Mouse (Mus musculus) hindbrain, postnatal 0 days (tissue): ENCODE data around the gene Snrpa. TPM values are rescaled to one million over a fixed set of nuclear protein-coding genes. Genes with fewer than 3 reads are reported as not detected.
A peak's percentile ranks its signal among the peaks of the same experiment; 100 is the strongest.

ENCODE experiments used
- ATAC-seq: fragments of 200-750 bp; cut with Nextera tagmentation; 2 replicates; pipeline ENCODE4 v1.8.0; 2017; ENCODE audit warnings: mild to moderate bottlenecking, moderate TSS enrichment, moderate library complexity
- DNase-seq: peaks from one replicate; pipeline ENCODE4 v3.0.0-alpha.2; 2015; ENCODE audit warnings: low spot score
- H3K27ac ChIP-seq: fragments of 300-500 bp; sonication (generic); 2 replicates; pipeline ENCODE4 v1.5.1; 2014; ENCODE audit warnings: mild to moderate bottlenecking
- H3K27me3 ChIP-seq: fragments of 300-500 bp; sonication (generic); 2 replicates; pipeline ENCODE4 v1.6.1; 2014; ENCODE audit warnings: low read length, mixed read lengths; ENCODE audit not compliant: insufficient read depth
- H3K36me3 ChIP-seq: fragments of 300-500 bp; sonication (generic); 2 replicates; pipeline ENCODE4 v1.6.1; 2014; ENCODE audit warnings: low read length, mixed read lengths; ENCODE audit not compliant: insufficient read depth
- H3K4me1 ChIP-seq: fragments of 300-500 bp; sonication (generic); 2 replicates; pipeline ENCODE4 v1.6.1; 2014; ENCODE audit warnings: antibody characterized with exemption, low read length, mixed read lengths; ENCODE audit not compliant: insufficient read depth
- H3K4me2 ChIP-seq: fragments of 300-500 bp; sonication (generic); 2 replicates; pipeline ENCODE4 v1.6.1; 2014; ENCODE audit warnings: low read depth, mild to moderate bottlenecking, low read length, moderate library complexity, mixed read lengths
- H3K4me3 ChIP-seq: fragments of 300-500 bp; sonication (generic); 2 replicates; pipeline ENCODE4 v1.5.1; 2014; ENCODE audit warnings: low read length
- H3K9ac ChIP-seq: fragments of 300-500 bp; sonication (generic); replicated peaks from 2 replicates; pipeline ENCODE4 v1.6.1; 2014; ENCODE audit warnings: mild to moderate bottlenecking, low read length, moderate library complexity, mixed read lengths
- H3K9me3 ChIP-seq: fragments of 300-500 bp; sonication (generic); 2 replicates; pipeline ENCODE4 v1.6.1; 2016; ENCODE audit warnings: low read length, mixed read lengths
- CTCF ChIP-seq: IDR thresholded peaks from 2 replicates; pipeline ENCODE4 v1.5.1; 2016; ENCODE audit warnings: antibody characterized with exemption, control low read depth, low read depth
- WGBS: fragments of 180-500 bp; shearing (Covaris S2); extraction: QIAGEN DNeasy Blood & Tissue Kit; methylation state at CpG from one replicate; pipeline ENCODE4 v1.1.7; 2014; 5-methylcytosine and 5-hydroxymethylcytosine counted together
- polyA plus RNA-seq: library from polyadenylated mRNA; unstranded; fragments of >200 nt; fragmentation: Nextera tagmentation; extraction: Ambion mirVana; gene quantifications from 2 replicates; pipeline ENCODE4 v1.2.1, GENCODE M21; 2015
- total RNA-seq: library from RNA; depleted of rRNA; stranded (reverse); fragments of >200 nt; gene quantifications from 2 replicates; pipeline ENCODE4 v1.2.3, GENCODE M21; 2014

The Snrpa gene
- total and polyA plus RNA-seq, 2 experiments from 2014 or later, result 128 to 147 TPM

DNA sequence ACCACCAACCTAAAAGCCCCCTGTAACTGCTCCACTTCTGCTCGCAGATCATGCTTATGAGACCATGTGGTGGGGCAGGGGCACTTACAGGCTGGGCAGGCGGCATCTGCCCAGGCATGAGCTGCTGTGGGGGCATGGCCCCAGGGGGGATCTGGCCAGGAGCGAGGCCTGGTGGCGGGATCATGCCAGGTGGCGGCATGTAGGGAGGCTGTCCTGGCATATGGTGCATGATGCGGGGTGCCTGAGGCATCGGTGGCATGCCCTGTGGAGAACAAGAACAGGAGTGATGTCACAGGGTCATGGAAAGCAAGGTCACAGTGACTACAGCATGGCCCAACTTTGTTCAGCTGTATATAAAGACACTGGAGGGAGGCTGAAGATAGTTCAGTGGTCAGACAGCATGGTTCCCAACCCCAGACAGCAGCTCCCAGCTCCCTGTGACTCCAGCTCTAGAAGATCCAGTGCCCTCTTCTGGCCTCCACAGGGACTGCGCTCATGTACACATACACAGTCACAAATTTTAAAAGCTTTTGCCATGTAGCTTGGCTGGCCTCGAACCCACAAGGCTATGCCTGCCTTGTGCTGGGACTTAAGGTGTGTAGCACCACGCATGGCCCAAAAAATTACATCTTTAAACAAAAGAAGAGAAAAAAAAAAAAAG, 6.7 kb downstream of the Snrpa start:
- DNase-seq (no peak), ATAC-seq (no peak)
- Histone ChIP-seq H3K4me2 (no peak overlapping the region), H3K9me3 (no peaks in the 10 kb centered on the region), H3K4me3 (no peak overlapping the region), H3K9ac (no peak overlapping the region), H3K27me3 (no peaks in the 10 kb centered on the region), H3K36me3 (peaks cover 86% of the 10 kb centered on the region), H3K27ac (no peak overlapping the region), H3K4me1 (peaks cover 6% of the 10 kb centered on the region)
- TF ChIP-seq CTCF, result peak; percentile 32; the same call in 1 of the 2 replicates
- 80% methylated on average over 10 of the region's 10 CpGs for WGBS

DNA sequence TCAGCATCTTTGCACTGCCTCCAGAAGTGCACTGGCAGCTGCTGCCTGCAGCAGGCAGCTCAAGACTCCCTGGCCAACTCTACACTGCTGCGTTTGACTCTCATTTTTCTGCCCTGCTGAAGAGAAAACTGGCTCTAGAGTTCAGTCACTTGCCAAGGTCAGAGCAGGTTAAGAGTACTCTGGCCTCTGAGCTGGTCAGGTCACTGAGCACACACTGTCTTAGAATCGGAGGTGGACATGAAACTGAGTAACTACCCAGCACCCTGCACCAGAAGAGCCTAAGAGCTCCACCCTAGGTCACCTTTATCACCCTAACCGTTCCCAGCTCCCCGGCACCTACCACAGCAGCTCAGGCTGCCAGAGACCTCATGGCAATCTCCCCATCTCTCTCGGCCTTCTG, 10.1 kb downstream of the Snrpa start:
- TF ChIP-seq CTCF, result no peak
- no peak overlapping the region for H3K9ac ChIP-seq
- no peak for ATAC-seq
- no peaks in the 10 kb centered on the region for H3K9me3 ChIP-seq
- no peaks in the 10 kb centered on the region for H3K4me1 ChIP-seq
- peaks cover 55% of the 10 kb centered on the region for H3K36me3 ChIP-seq
- DNase-seq, result no peak
- no peak overlapping the region for H3K4me2 ChIP-seq
- no peak overlapping the region for H3K4me3 ChIP-seq
- no peak overlapping the region for H3K27ac ChIP-seq
- WGBS, result 97% methylated on average over 5 of the region's 5 CpGs
- H3K27me3 ChIP-seq, result no peaks in the 10 kb centered on the region

GRCm38 (mm10) chr7:27184964-27185363, 11.1 kb downstream of the Snrpa start:
- Histone ChIP-seq H3K4me3 (no peak overlapping the region), H3K27me3 (no peaks in the 10 kb centered on the region), H3K36me3 (peaks cover 46% of the 10 kb centered on the region), H3K4me2 (no peak overlapping the region), H3K4me1 (no peaks in the 10 kb centered on the region), H3K27ac (no peak overlapping the region), H3K9ac (no peak overlapping the region), H3K9me3 (no peaks in the 10 kb centered on the region)
- 72% methylated on average over 3 of the region's 3 CpGs for WGBS
- peak; percentile 43 for DNase-seq
- peak; percentile 77 for TF ChIP-seq CTCF
- ATAC-seq, result no peak

GRCm38 (mm10) chr7:27182498-27182897, 13.6 kb downstream of the Snrpa start:
- no peak for DNase-seq
- 55% methylated on average over 1 of the region's 1 CpGs for WGBS
- TF ChIP-seq CTCF, result no peak

DNA sequence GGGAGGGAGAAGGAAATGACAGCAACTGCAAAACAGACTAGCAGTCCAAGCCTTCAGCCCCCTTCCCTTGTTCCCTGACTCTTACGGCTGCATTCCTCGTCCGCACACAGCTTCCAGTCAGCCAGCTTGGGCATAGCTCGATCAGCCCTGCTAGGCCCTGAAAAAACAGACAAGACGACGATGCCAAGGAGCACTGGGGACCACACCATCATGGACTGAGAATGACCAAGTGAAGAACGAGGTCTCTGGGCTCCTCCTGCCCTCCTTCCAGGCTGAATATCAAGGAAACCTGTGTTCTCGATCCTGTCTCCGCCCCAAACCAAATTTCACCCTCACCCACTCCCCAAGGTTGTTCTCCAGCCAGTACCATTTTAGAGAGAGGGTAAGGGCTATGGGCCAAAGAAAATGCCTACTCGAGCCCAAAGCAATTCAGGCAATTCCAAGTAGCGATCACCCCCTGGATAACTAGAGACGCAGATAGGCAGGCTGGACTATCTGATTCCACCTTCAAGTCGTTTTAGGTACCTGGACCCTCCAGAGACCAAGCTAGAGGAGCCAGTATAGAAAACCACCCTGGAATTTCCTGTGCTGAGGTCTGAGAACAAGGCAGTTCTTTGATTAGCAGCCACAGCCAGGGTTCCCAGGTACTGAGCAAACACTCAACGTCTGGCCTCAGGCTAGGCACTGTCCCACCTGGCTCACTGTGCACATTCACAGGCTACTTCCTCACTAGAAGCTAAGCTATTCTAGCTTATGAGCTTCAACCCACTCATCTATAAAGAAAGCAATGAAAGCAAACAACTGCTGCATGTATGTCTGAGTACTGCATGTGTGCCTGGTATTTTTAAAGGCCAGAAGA, 15.0 kb downstream of the Snrpa start, which contains the start of the genes Gm21983 and Mia:
Gene Gm21983 (minus strand): TSS at position 250 of the 859 bp plus-strand sequence.
Gene Mia (minus strand): TSS at position 321 of the 859 bp plus-strand sequence.
- Histone ChIP-seq H3K36me3 (peaks cover 14% of the 10 kb centered on the region; the same call in 1 of the 2 replicates), H3K4me2 (peak within 1 kb of the TSS; percentile 62), H3K4me3 (peak within 1 kb of the TSS; percentile 8; the same call in 1 of the 2 replicates), H3K27ac (peak within 1 kb of the TSS; percentile 93), H3K9ac (no peak within 1 kb of the TSS; the same call in 1 of the 2 replicates), H3K27me3 (no peaks in the 10 kb centered on the region), H3K4me1 (peaks cover 7% of the 10 kb centered on the region), H3K9me3 (no peaks in the 10 kb centered on the region)
- WGBS, result 61% methylated on average over 14 of the region's 14 CpGs
- no peak for ATAC-seq
- DNase-seq, result peak; percentile 31
- no peak for TF ChIP-seq CTCF

More at GRCm38 (mm10) chr7:27182498-27182897, 13.6 kb downstream of the Snrpa start:
- Histone ChIP-seq H3K4me1 (peaks cover 6% of the 10 kb centered on the region), H3K4me2 (no peak overlapping the region), H3K4me3 (no peak overlapping the region), H3K27me3 (no peaks in the 10 kb centered on the region), H3K36me3 (peaks cover 25% of the 10 kb centered on the region), H3K9me3 (no peaks in the 10 kb centered on the region), H3K9ac (no peak overlapping the region), H3K27ac (no peak overlapping the region)
- no peak for ATAC-seq

DNA sequence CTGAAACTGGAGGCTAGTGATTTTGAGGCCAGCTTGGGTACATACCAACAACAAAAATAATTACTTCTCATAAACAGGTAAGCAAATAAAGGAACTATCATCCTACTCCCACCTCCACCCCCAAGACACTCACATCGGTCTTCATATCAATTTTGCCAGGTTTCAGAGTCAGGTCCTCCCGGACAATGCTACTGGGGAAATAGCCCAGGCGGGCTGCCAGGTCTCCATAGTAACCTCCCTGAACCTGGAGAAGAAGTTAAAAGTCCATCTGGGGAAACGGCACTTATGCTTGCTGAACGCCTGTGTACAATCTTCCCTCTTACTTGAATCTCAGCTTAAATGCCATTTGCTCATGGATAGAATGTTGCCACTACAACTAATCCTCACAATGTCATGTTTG, 16.0 kb downstream of the Snrpa start:
- no peak overlapping the region for H3K9ac ChIP-seq
- peak overlapping the region; percentile 93; the same call in 1 of the 2 replicates for H3K27ac ChIP-seq
- H3K4me2 ChIP-seq, result peak overlapping the region; percentile 62
- ATAC-seq (no peak), DNase-seq (peak; percentile 73)
- H3K4me3 ChIP-seq, result no peak overlapping the region
- H3K36me3 ChIP-seq, result peaks cover 3% of the 10 kb centered on the region; the same call in 1 of the 2 replicates
- H3K9me3 ChIP-seq, result no peaks in the 10 kb centered on the region
- 22% methylated on average over 5 of the region's 5 CpGs for WGBS
- H3K4me1 ChIP-seq, result peaks cover 7% of the 10 kb centered on the region
- TF ChIP-seq CTCF, result no peak
- no peaks in the 10 kb centered on the region for H3K27me3 ChIP-seq
